In genomic region chr1:74433220-74433619, GRCm38 (mm10) we compare ENCODE assay signal across 18 mouse cellular contexts. TPM values are rescaled to one million over a fixed set of nuclear protein-coding genes. Genes with fewer than 3 reads are reported as not detected.
DNase-seq lines count a peak whose midpoint lies in the region; ATAC-seq and TF ChIP-seq lines count a peak whose summit lies in the region.
"Had no signal": no experiment of that assay in that cellular context is flagged by ENCODE, and none has a peak within 500 bp of the region (broad histone marks: within the 10 kb centered on the region; RNA-seq: fewer than 3 reads in every experiment).

No protein-coding gene starts in this region.

- no peak for TF ChIP-seq CTCF in forebrain, postnatal 0 days (IDR thresholded peaks at IDR 0.05; ENCODE audit: low read depth)
- no peak for TF ChIP-seq CTCF in kidney, postnatal 0 days (IDR thresholded peaks at IDR 0.05; ENCODE audit: low read depth)
- TF ChIP-seq CTCF in lung, postnatal 0 days (IDR thresholded peaks at IDR 0.05): no peak

- no peaks in the 10 kb centered on the region for H3K27me3 ChIP-seq in forebrain, embryonic 11.5 days (ENCODE audit: control insufficient read depth, insufficient read depth, low read length)
- no peaks in the 10 kb centered on the region for H3K27me3 ChIP-seq in forebrain, postnatal 0 days (ENCODE audit: insufficient read depth, low read length)
- no peaks in the 10 kb centered on the region for H3K27me3 ChIP-seq in intestine, embryonic 15.5 days (replicated peaks)
- no peaks in the 10 kb centered on the region for H3K27me3 ChIP-seq in kidney, postnatal 0 days (ENCODE audit: insufficient read depth, low read length)
- H3K27me3 ChIP-seq in liver, embryonic 15.5 days: no peaks in the 10 kb centered on the region
- no peaks in the 10 kb centered on the region for H3K27me3 ChIP-seq in lung, postnatal 0 days (replicated peaks; ENCODE audit: insufficient read depth, low read length)
- H3K27me3 ChIP-seq: heart, embryonic 13.5 days; limb, embryonic 12.5 days; neural tube, embryonic 12.5 days had no signal

- no peak overlapping the region for H3K9ac ChIP-seq in forebrain, embryonic 11.5 days (ENCODE audit: low read length)
- no peak overlapping the region for H3K9ac ChIP-seq in forebrain, postnatal 0 days
- H3K9ac ChIP-seq in intestine, embryonic 15.5 days: no peak overlapping the region
- H3K9ac ChIP-seq in kidney, postnatal 0 days (ENCODE audit: low read depth, low read length): no peak overlapping the region
- no peak overlapping the region for H3K9ac ChIP-seq in liver, embryonic 15.5 days
- H3K9ac ChIP-seq in lung, postnatal 0 days (replicated peaks; ENCODE audit: low read depth): no peak overlapping the region
- H3K9ac ChIP-seq: heart, embryonic 13.5 days; limb, embryonic 12.5 days; neural tube, embryonic 12.5 days had no signal

- H3K4me1 ChIP-seq in forebrain, embryonic 11.5 days (replicated peaks; ENCODE audit: control insufficient read depth, insufficient read depth, low read length): no peaks in the 10 kb centered on the region
- no peaks in the 10 kb centered on the region for H3K4me1 ChIP-seq in forebrain, postnatal 0 days (ENCODE audit: insufficient read depth)
- peaks cover 4% of the 10 kb centered on the region for H3K4me1 ChIP-seq in intestine, embryonic 15.5 days (replicated peaks)
- H3K4me1 ChIP-seq in kidney, postnatal 0 days (replicated peaks; ENCODE audit: insufficient read depth, low read length): no peaks in the 10 kb centered on the region
- peaks cover 45% of the 10 kb centered on the region for H3K4me1 ChIP-seq in liver, embryonic 15.5 days (replicated peaks)
- H3K4me1 ChIP-seq in lung, postnatal 0 days (ENCODE audit: insufficient read depth, low read depth, low read length): no peaks in the 10 kb centered on the region
- H3K4me1 ChIP-seq: limb, embryonic 12.5 days; neural tube, embryonic 12.5 days had no signal

- no peak overlapping the region for H3K4me3 ChIP-seq in forebrain, embryonic 11.5 days (ENCODE audit: low read depth, low read length)
- H3K4me3 ChIP-seq in forebrain, postnatal 0 days (ENCODE audit: low read depth, low read length): no peak overlapping the region
- H3K4me3 ChIP-seq in intestine, embryonic 15.5 days (replicated peaks): no peak overlapping the region
- no peak overlapping the region for H3K4me3 ChIP-seq in kidney, postnatal 0 days (replicated peaks; ENCODE audit: low read depth, low read length)
- H3K4me3 ChIP-seq in liver, embryonic 15.5 days (replicated peaks): no peak overlapping the region
- no peak overlapping the region for H3K4me3 ChIP-seq in lung, postnatal 0 days (ENCODE audit: low read depth, low read length)
- H3K4me3 ChIP-seq: heart, embryonic 13.5 days; limb, embryonic 12.5 days; megakaryocyte, embryonic 14.5 days; neural tube, embryonic 12.5 days had no signal

- no peak overlapping the region for H3K4me2 ChIP-seq in forebrain, embryonic 11.5 days (ENCODE audit: low read depth, low read length, severe bottlenecking)
- no peak overlapping the region for H3K4me2 ChIP-seq in forebrain, postnatal 0 days (ENCODE audit: low read depth)
- H3K4me2 ChIP-seq in intestine, embryonic 15.5 days (replicated peaks): no peak overlapping the region
- H3K4me2 ChIP-seq in kidney, postnatal 0 days (ENCODE audit: low read length): no peak overlapping the region
- H3K4me2 ChIP-seq in liver, embryonic 15.5 days: no peak overlapping the region
- H3K4me2 ChIP-seq in lung, postnatal 0 days (replicated peaks; ENCODE audit: low read depth, low read length): no peak overlapping the region
- H3K4me2 ChIP-seq: heart, embryonic 13.5 days; limb, embryonic 12.5 days; neural tube, embryonic 12.5 days had no signal

- DNase-seq in forebrain, embryonic 11.5 days (ENCODE audit: low spot score): peak; percentile 41
- DNase-seq in forebrain, postnatal 0 days: no peak
- DNase-seq in kidney, postnatal 0 days (ENCODE audit: low spot score): no peak
- no peak for DNase-seq in gastrocnemius, postnatal 4 days (ENCODE audit: low spot score in 2 of 2)
- DNase-seq in lung, postnatal 0 days (ENCODE audit: low spot score): no peak
- DNase-seq: adrenal gland, postnatal 14 days; cerebellum, adult 8-10 months; gastrocnemius, postnatal 10 days; right cerebral cortex, postnatal 4 days; thymus, postnatal 14 days had no signal

- no peak for ATAC-seq in forebrain, embryonic 11.5 days (replicated peaks; ENCODE audit: low FRiP score)
- no peak for ATAC-seq in forebrain, postnatal 0 days
- ATAC-seq in intestine, embryonic 15.5 days: peak; percentile 26; the same call in 1 of the 2 replicates
- peak; percentile 62; the same call in 1 of the 2 replicates for ATAC-seq in kidney, postnatal 0 days (replicated peaks; ENCODE audit: low FRiP score, low read depth)
- peak; percentile 68 for ATAC-seq in liver, embryonic 15.5 days (ENCODE audit: insufficient read depth)
- ATAC-seq in lung, postnatal 0 days: no peak
- no peak for ATAC-seq in megakaryocyte, adult 5-6 weeks (ENCODE audit: poor library complexity, severe bottlenecking)
- ATAC-seq: forebrain, embryonic 14.5 days had no signal

- H3K9me3 ChIP-seq in forebrain, embryonic 11.5 days (ENCODE audit: control insufficient read depth, low read length): no peaks in the 10 kb centered on the region
- H3K9me3 ChIP-seq in forebrain, postnatal 0 days (ENCODE audit: low read length): no peaks in the 10 kb centered on the region
- H3K9me3 ChIP-seq in intestine, embryonic 15.5 days: no peaks in the 10 kb centered on the region
- H3K9me3 ChIP-seq in kidney, postnatal 0 days (replicated peaks; ENCODE audit: low read length): no peaks in the 10 kb centered on the region
- no peaks in the 10 kb centered on the region for H3K9me3 ChIP-seq in liver, embryonic 15.5 days (replicated peaks)
- no peaks in the 10 kb centered on the region for H3K9me3 ChIP-seq in lung, postnatal 0 days (ENCODE audit: low read length)
- H3K9me3 ChIP-seq: heart, embryonic 13.5 days; limb, embryonic 12.5 days; megakaryocyte, embryonic 14.5 days; neural tube, embryonic 12.5 days had no signal

- no peak overlapping the region for H3K27ac ChIP-seq in forebrain, embryonic 11.5 days (ENCODE audit: low read depth, low read length)
- H3K27ac ChIP-seq in forebrain, postnatal 0 days (ENCODE audit: low read depth, low read length): no peak overlapping the region
- peak overlapping the region; percentile 24; the same call in 1 of the 2 replicates for H3K27ac ChIP-seq in intestine, embryonic 15.5 days
- H3K27ac ChIP-seq in kidney, postnatal 0 days: no peak overlapping the region
- H3K27ac ChIP-seq in liver, embryonic 15.5 days (replicated peaks): peak overlapping the region; percentile 56
- H3K27ac ChIP-seq in lung, postnatal 0 days (ENCODE audit: low read length): no peak overlapping the region
- H3K27ac ChIP-seq: heart, embryonic 13.5 days; limb, embryonic 12.5 days; neural tube, embryonic 12.5 days had no signal

- no peaks in the 10 kb centered on the region; the same call in 1 of the 2 replicates for H3K36me3 ChIP-seq in forebrain, embryonic 11.5 days (ENCODE audit: control insufficient read depth, insufficient read depth, low read length)
- peaks cover 16% of the 10 kb centered on the region for H3K36me3 ChIP-seq in forebrain, postnatal 0 days (ENCODE audit: insufficient read depth)
- peaks cover 10% of the 10 kb centered on the region; the same call in 1 of the 2 replicates for H3K36me3 ChIP-seq in intestine, embryonic 15.5 days
- H3K36me3 ChIP-seq in kidney, postnatal 0 days (ENCODE audit: insufficient read depth, low read length): peaks cover 19% of the 10 kb centered on the region; the same call in 1 of the 2 replicates
- H3K36me3 ChIP-seq in liver, embryonic 15.5 days (replicated peaks): peaks cover 23% of the 10 kb centered on the region
- H3K36me3 ChIP-seq in lung, postnatal 0 days (ENCODE audit: insufficient read depth, low read length): no peaks in the 10 kb centered on the region; the same call in 1 of the 2 replicates

- 88% methylated on average over 6 of the region's 6 CpGs for WGBS in forebrain, embryonic 11.5 days
- WGBS in forebrain, postnatal 0 days: 91% methylated on average over 6 of the region's 6 CpGs
- 71% methylated on average over 6 of the region's 6 CpGs for WGBS in intestine, embryonic 15.5 days
- 80% methylated on average over 6 of the region's 6 CpGs for WGBS in kidney, postnatal 0 days
- WGBS in liver, embryonic 15.5 days (ENCODE audit: insufficient replicate concordance): 65% methylated on average over 6 of the region's 6 CpGs
- WGBS in lung, postnatal 0 days: 83% methylated on average over 6 of the region's 6 CpGs

- no peak for TF ChIP-seq EP300 in lung, postnatal 0 days (IDR thresholded peaks at IDR 0.05)

RNA-seq across cellular contexts. Expression of gene Vil1, which starts 24.0 kb away (rescaled TPM):
- 0.13 and 0.21 TPM in 2 replicates for polyA plus RNA-seq in forebrain, embryonic 11.5 days (2014; fragmentation: Nextera tagmentation; extraction: Ambion mirVana)
- total RNA-seq in forebrain, postnatal 0 days (2014; rRNA removed): 0.71 and 0.77 TPM in 2 replicates
- polyA plus RNA-seq in forebrain, postnatal 0 days (2015; fragmentation: Nextera tagmentation; extraction: Ambion mirVana): 0.15 and 0.27 TPM in 2 replicates
- polyA plus RNA-seq in intestine, embryonic 15.5 days (2015; fragmentation: Nextera tagmentation; extraction: Ambion mirVana): 135 and 146 TPM in 2 replicates
- 17.0 and 18.0 TPM in 2 replicates for polyA plus RNA-seq in kidney, postnatal 0 days (2015; fragmentation: Nextera tagmentation; extraction: Ambion mirVana)
- 0.76 and 0.99 TPM in 2 replicates for polyA plus RNA-seq in liver, embryonic 15.5 days (2015; fragmentation: Nextera tagmentation; extraction: Ambion mirVana)
- under 1 TPM; 0.13 to 0.66 TPM for total RNA-seq in gastrocnemius, postnatal 4 days (2021)
- 0.75 and 1.3 TPM in 2 replicates for polyA plus RNA-seq in lung, postnatal 0 days (2015; fragmentation: Nextera tagmentation; extraction: Ambion mirVana)
- not detected in 2 replicates for total RNA-seq in megakaryocyte, adult 5-6 weeks (2015)
- not detected in 2 replicates for total RNA-seq in megakaryocyte, adult 5-6 weeks (2017)

RNA-seq across cellular contexts. Expression of gene Ctdsp1, which starts 41.9 kb away (rescaled TPM):
- polyA plus RNA-seq in forebrain, embryonic 11.5 days (2014; fragmentation: Nextera tagmentation; extraction: Ambion mirVana): 45.7 and 46.9 TPM in 2 replicates
- total RNA-seq in forebrain, postnatal 0 days (2014; rRNA removed): 18.2 and 24.7 TPM in 2 replicates
- polyA plus RNA-seq in forebrain, postnatal 0 days (2015; fragmentation: Nextera tagmentation; extraction: Ambion mirVana): 10.7 and 10.8 TPM in 2 replicates
- 75.4 and 78.7 TPM in 2 replicates for polyA plus RNA-seq in intestine, embryonic 15.5 days (2015; fragmentation: Nextera tagmentation; extraction: Ambion mirVana)
- polyA plus RNA-seq in kidney, postnatal 0 days (2015; fragmentation: Nextera tagmentation; extraction: Ambion mirVana): 73.3 and 75.8 TPM in 2 replicates
- 44.8 and 48.4 TPM in 2 replicates for polyA plus RNA-seq in liver, embryonic 15.5 days (2015; fragmentation: Nextera tagmentation; extraction: Ambion mirVana)
- total RNA-seq in gastrocnemius, postnatal 4 days (2021): 100 to 1,000 TPM; 109 to 135 TPM
- polyA plus RNA-seq in lung, postnatal 0 days (2015; fragmentation: Nextera tagmentation; extraction: Ambion mirVana): 72.5 and 75.0 TPM in 2 replicates
- 130 and 145 TPM in 2 replicates for total RNA-seq in megakaryocyte, adult 5-6 weeks (2015)
- total RNA-seq in megakaryocyte, adult 5-6 weeks (2017): 53.2 and 61.1 TPM in 2 replicates

RNA-seq across cellular contexts. Expression of gene Slc11a1, which starts 58.2 kb away (rescaled TPM):
- 1.0 and 1.9 TPM in 2 replicates for polyA plus RNA-seq in forebrain, embryonic 11.5 days (2014; fragmentation: Nextera tagmentation; extraction: Ambion mirVana)
- total RNA-seq in forebrain, postnatal 0 days (2014; rRNA removed): 3.7 and 10.7 TPM in 2 replicates
- polyA plus RNA-seq in forebrain, postnatal 0 days (2015; fragmentation: Nextera tagmentation; extraction: Ambion mirVana): 1.8 and 3.3 TPM in 2 replicates
- 6.4 and 6.7 TPM in 2 replicates for polyA plus RNA-seq in intestine, embryonic 15.5 days (2015; fragmentation: Nextera tagmentation; extraction: Ambion mirVana)
- polyA plus RNA-seq in kidney, postnatal 0 days (2015; fragmentation: Nextera tagmentation; extraction: Ambion mirVana): 2.6 and 3.6 TPM in 2 replicates
- polyA plus RNA-seq in liver, embryonic 15.5 days (2015; fragmentation: Nextera tagmentation; extraction: Ambion mirVana): 14.0 and 17.0 TPM in 2 replicates
- 1 to 10 TPM; 4.5 to 4.6 TPM for total RNA-seq in gastrocnemius, postnatal 4 days (2021)
- 4.6 and 4.8 TPM in 2 replicates for polyA plus RNA-seq in lung, postnatal 0 days (2015; fragmentation: Nextera tagmentation; extraction: Ambion mirVana)
- total RNA-seq in megakaryocyte, adult 5-6 weeks (2015): 54.7 and 60.8 TPM in 2 replicates
- total RNA-seq in megakaryocyte, adult 5-6 weeks (2017): 46.2 and 48.1 TPM in 2 replicates

Comparison
In these comparisons a context has a peak if more than half of its experiments do, and no peak if none do; other contexts are left out.
1. ATAC-seq: peak in intestine, embryonic 15.5 days (single experiment), kidney, postnatal 0 days (single experiment) and liver, embryonic 15.5 days (single experiment); none in forebrain, embryonic 11.5 days (single experiment), forebrain, postnatal 0 days (single experiment), lung, postnatal 0 days (single experiment) and megakaryocyte, adult 5-6 weeks (single experiment).
2. H3K27ac ChIP-seq: peak in intestine, embryonic 15.5 days (single experiment) and liver, embryonic 15.5 days (single experiment); none in forebrain, embryonic 11.5 days (single experiment), forebrain, postnatal 0 days (single experiment), kidney, postnatal 0 days (single experiment) and lung, postnatal 0 days (single experiment).